Mouse (Mus musculus) heart, adult 18-20 months (tissue): Measurements from ENCODE around the gene St3gal3. TPM values are rescaled to one million over a fixed set of nuclear protein-coding genes. Genes with fewer than 3 reads are reported as not detected.
A peak's percentile ranks its signal among the peaks of the same experiment; 100 is the strongest.

ENCODE experiments used
- DNase-seq, 2 experiments: peaks; one replicate each; pipeline ENCODE4 v3.0.0; 2021 to 2022; ENCODE audit warnings: mixed read lengths in 1 of 2
- long read RNA-seq, 2 experiments: library from polyadenylated mRNA; stranded (forward); transcript quantifications; one replicate each; pipeline ENCODE4 v2.0.0; 2021
- total RNA-seq, 2 experiments: library from RNA; stranded (reverse); gene quantifications; 2 replicates each; pipeline ENCODE4 v1.2.3; 2021

The St3gal3 gene
- 10 to 100 TPM; 55.9 to 57.6 TPM for total RNA-seq
- long read RNA-seq, experiment 1, partial matches to known transcripts, result 3 of 23 reads
- long read RNA-seq, experiment 1, other reads (novel, unspliced or antisense), result 17 of 23 reads
- long read RNA-seq, experiment 2, partial matches to known transcripts, result 2 of 18 reads
- long read RNA-seq, experiment 2, other reads (novel, unspliced or antisense), result 14 of 18 reads

DNA sequence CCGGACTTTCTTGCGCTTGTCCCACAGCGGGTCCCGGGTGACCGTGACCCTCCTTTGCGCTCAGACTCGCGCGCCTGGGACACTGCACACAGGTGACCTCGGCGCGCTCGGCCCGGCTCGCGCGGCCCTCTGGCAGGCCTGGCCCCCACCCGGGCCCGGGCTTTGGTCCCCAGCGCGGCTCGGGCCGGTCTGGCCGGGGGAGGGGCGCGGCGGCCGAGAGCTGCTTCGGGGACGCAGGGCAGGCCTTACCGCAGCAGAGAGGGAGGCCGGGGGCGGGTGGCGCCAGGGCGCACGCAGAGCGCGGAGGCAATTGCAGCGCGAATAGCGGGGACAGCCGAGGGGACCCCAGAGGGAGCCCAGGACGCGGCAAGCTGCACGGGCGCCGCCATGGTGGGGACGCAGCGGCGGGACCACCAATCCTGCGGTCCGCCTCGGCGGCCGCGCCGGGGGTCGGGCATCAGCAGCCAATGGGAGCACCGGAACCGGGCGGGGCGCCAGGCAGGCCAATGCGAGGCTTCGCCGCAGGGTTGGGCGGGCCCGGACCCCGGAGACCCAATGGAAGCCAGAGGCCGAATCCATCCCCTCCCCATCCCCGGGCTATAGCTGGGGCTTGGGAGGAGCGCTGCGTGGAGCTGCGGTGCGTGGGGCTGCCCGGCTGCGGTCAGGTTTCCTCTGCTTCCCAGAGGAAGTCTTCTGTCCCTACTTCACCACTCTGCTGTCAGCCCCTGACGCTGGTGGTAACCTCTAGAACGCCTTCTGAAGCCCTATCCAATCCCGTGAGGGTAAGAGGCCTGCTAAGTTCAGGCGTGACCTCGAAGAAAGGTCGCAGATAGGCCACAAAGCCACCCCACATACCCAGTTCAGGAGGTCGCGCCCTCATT is at the start of gene St3gal3:
Gene St3gal3 (minus strand): TSS at position 430 of the 881 bp plus-strand sequence.
- peak; percentile 96 to 98 for DNase-seq

DNA sequence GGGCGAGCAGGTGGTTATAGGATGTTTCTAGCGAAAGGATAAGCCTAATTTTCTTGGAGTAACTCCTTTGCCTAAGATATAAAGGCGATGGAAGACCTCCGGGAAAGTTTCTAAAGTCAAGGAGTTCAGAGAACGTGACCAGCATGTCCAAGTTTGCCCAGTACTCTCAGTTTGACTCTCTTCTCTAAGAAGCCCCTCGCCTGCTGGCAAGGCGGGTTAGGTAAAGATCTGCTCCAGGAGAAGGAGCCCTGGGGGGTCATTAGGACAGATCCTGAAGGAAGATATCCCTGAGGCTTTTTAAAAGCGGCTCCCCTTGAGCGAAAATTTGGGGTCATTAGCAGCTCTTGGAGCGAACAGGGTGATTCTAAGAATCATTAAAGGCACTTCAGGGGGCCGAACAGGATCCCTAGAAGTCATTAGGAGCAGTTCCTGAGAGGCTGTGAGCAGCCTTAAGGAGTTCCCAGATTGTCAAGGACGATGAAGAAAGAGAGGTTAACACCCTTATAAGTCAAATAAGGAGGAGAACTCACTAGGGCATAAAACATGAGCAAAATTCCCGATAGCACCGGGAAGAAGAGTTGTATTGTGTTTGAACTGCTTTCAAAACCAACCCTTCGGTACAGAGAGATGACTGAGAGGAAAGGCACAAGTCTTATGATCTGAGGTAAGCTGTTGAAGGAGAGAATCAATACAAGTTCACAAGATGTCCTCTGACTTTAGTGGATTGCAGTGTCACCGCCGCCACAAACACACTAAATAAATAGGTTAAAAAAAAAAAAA is 45.8 kb upstream of the St3gal3 start:
- DNase-seq, result no peak

DNA sequence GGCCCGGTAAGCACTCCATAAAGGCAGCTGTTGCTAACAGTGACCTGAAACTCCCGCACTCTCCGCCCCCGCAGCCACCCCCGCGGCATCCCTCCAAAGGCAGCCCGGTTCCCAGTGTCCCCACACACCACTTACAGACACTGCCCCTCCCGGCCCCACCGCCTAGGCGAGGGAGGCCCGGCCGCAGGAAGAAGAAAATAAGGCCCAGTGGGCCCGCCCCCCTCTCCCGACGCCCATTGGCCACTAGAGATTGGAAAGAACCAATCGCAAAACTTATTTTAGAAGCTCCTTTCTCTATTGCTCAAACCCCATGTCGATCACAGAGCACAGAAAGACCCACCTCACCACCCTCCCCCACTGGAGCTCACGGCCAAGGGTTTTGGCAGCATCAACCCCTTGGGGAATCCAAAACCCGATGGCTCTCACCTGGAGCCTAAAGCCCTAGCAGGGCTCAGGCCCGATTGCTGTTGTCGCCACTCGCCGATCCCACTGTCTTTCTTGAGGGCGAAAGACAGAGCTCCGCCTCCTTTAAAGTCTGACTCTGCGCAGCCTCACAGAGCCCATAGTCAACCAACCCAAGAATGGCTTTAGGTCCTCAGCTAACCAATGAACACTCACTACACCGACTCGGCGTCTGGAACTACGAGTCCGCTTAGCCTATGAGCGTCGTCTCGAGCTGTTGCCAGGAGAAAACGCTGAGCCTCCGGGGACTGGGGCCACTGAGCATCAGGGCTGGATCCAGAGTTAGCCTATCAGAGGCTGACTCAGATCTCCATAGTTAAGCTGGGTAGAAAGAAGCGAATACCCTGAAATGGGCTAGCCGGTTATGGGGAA is 45.0 kb upstream of the St3gal3 start, which contains the start of gene Kdm4a:
Gene Kdm4a (minus strand): TSS at position 577 of the 834 bp plus-strand sequence.
- peak; percentile 95 to 97 for DNase-seq

DNA sequence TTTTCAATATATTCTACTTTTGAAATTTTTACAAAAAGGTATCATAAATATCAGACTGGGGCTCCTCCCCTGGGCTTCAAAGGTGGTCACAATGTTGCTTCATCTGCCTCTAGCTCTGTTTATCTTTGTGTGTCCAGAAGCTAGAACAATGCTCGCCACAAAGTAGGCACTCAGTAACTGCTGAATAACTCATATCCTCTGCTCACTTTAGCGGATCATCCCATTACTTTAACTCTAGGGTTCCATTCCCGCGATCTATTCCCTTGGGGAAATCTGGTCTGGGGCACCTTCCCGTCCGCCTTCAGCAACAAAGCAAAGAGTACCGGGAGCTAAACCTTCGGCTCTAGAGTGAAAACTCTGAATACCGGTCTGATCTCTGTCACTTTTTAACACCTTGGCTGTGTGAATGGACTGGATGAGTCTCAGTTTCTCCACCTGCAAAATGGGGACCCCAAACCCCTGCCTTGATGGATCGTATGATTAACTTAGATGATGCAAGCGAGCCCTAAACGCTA is 44.3 kb upstream of the St3gal3 start:
- no peak for DNase-seq

DNA sequence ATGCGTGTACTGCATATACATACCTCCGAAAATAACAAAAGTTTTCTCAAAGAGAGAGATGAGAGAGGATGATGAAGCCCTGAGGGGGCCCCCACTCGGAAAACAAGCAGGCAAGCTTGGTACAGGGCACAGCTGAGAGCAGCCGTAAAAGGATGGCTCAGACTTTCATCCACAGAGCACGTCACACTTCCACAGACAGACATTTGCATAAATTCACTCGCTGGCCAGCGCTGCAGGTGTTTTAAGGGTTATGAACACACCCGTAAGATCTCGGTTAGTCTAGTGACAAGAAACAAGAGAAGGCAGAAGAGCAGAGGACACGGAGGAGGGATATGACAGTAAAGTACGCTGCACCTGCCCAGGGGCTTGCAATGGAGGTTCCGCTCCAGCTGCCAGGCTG is 37.7 kb upstream of the St3gal3 start:
- DNase-seq, result no peak

DNA sequence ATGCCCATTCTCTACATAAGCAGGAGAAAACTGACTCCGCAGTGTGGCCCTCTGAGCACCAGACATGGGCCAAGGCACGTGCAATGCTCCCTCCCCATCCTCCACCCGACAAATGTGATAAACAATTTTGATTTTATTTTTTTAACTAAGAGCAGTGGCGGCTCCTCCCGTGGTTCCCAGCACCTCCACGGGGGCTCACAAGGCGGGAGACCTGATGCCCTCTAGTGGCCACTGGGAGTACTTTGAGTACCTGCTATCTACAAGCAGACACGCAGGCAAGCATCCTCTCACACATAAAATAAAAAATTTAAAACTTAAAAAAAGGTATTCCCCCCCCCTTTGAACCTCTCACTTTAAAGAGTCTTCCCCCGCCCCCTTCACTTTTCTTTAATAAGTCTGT is 36.3 kb upstream of the St3gal3 start:
- DNase-seq, result no peak

DNA sequence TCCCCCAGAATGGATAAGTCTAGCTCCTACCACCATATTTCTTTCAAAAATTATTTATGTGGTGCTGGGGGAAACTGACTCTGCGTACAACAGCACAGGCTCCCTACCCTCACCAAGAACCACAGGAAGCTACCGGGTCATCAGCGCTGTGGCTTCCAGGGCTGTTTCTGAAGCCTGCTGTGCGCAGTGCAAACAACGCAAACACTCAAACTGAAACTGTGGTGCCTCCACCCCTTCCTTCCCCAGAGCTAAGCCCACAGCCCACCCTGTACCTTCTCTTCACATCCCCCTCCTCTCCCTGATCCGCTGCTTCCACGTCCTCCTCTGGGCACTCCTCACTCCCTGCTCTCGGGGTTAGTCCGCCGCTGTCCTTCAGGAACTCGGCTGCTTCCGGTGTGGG is 27.4 kb upstream of the St3gal3 start:
- no peak for DNase-seq

DNA sequence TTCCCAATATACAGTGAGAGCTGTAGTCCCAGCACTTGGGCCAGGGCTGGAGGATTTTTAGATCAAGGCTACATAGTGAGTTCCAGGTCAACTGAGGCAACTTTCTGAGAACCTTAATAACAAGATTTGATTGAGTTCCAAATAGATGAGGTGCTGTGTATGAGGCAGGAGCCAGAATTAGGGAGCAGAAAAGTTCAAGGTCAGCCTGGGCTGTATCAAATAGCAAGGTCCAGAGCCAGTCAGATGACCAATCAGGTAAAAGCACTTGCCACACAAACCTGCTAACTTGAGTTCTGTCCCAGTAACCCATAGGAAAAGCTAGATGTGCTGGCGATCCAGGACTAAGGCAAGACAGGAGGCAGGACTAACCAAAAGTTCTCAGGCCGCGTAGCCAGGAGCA is 23.0 kb upstream of the St3gal3 start:
- DNase-seq, result no peak

DNA sequence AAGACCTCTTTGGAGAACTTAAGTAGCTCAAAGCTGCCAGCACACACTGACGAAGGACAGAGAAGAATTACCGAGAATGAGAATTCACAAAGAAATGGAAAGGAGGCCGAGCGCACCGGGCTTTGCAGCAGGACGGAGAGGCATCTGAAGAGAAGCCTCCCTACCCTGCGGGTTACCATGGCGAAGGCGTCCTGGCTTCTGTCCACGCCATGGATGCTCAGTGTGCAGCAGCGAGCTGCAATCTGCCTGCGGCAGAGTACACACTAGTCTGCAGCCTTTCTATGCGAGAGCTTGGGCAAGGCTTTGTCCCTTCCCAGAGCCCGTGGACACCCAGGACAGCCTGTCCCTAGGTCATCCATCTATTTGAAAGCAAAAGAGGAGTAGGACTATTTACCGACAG is 21.8 kb upstream of the St3gal3 start:
- no peak for DNase-seq

DNA sequence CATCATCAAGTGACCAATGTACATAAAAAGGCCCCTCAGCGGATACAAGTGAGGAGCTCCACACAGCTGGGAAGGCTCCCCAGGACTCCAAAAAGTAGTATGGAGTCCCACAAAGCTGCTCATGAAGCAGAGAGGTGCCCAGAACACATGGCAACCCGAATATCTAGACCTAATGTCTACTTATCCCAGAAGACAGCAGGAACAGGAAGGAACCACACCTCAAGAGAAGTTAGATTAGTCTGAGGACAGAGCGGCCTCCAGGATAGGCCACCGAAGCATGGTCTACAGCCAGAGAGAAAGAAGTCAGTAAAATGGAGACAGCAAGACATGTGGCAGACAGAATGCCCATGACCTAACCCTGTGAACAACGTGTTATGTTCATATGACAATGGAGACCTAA is 20.2 kb upstream of the St3gal3 start:
- no peak for DNase-seq

DNA sequence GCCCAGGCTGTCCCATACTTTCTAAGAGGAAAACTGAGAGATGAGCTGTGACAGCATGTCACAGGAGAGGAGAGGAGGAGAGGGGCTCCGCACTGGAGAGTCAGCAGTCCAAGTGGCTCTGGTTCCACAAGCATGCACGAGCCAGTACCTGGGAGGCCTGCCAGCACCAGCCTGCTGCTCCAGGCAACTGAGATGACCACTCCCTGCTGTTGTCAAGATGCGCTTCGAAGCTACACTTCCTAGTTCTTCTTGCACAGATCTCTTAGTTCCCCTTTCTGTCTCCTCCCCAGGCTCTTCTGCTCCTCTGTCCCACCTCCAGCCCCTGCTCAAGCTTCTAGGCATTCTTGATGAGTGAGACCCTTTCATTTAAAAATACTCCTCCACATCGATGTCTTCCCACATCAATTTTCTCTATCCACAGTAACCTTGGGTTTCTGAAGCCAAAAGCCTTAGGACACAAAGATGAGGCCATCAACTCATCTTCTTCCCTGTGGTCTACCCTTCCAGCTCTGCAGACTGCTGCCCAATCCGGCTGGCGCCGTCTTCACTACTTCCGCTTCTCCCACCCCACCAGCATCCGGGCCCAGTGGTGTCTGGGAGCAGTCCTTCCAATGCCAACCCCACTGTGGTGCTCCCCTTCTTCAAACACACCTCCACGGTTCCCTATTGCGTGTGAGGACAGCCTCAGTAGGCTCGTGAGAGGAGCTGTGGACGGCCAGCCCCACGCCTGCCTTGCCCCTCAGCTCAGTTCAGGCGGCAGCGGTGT is 17.5 kb upstream of the St3gal3 start:
- DNase-seq, result peak; percentile 59 to 84

DNA sequence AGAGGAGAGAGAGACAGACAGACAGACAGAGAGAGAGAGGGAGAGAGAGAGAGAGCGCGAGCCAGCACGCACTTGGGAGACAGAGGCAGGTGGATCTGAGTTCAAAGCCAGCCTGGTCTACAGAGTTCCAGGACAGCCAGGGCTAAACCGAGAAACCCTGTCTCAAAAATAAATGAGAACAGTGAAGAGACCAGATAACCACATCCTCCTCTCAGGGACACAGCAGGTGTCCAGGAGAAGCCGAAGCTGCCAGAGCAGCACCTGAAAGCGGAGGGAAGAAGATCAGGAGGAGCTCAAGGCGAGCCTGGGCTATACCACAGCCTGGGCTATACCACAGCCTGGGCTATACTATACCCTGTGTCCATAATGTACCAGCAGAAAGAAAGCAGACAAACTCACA is 16.1 kb upstream of the St3gal3 start:
- no peak for DNase-seq

DNA sequence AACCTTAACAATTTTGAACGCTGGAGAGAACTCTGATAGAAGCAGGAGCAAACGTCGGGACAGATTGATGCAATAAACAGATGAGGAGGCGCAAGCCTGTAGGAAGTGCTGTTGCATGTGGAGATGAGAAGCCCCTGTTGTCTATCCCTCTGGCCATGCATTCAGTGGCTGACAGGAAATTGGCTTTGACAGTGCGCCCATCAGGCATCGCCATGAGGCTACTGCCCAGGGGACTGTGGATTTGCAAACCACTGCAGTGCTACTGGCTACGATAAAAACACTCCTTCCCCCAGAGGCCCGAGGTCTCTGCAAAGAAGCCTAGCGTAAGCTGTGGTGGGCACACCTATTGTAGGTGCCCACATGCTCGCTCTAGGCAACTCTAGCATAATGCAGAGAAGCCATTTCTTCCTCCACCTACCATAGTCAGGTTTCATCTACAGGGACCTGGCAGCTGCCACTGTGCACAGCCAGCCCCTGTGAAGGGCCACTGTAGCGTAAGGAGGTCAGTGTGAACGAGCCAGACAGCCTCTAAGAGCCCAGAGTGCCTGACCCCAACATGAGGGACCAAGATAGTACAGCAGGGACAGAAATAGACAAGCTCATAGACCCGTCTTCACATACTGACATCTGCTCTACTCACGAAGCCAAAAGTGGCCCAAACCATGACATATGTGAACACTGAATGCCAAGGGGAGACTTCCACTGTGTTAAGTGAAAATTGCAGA is 15.4 kb upstream of the St3gal3 start:
- peak; percentile 45 to 70 for DNase-seq

DNA sequence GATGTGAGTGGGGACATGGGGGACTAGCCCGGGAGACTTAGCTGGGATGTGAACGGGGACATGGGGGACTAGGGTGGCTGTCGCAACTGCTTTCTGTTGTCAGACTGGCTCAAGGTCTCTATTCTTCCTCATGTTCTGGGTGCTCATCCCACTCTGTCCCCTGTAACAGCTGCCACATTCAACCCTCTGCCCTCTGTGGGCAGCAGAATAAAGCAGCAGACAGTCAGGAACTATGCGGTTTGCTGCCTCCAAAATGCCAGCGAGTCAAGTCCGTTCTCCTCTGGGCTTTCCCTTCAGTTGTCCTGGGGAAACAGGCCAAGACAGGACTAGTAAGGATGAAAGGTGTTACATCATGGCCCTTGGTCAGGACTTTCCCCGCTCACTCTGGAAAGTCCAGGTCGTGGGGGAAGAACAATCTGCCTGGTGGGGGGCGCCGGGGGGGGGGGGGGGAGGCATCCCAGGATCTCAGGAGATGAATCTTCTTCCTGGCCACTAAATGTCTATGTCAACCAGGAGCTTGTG is 14.4 kb upstream of the St3gal3 start:
- no peak for DNase-seq

DNA sequence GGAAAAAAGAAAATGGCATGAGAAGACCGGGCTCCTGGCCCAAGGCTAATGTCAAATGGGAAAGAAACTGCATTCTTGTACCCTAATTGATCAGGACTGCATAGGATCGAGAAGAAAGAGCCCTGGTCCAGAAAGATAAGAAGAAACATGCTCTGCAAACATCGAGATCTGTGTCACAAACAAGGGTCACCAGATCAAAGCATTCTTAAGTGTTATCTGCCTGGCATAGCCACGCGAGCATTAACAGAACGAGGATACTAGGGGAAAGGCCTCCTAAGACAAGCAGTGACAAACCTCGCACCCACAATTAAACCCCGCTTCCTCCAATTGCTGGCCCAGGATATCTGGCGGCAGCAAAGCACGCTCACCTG is 13.6 kb upstream of the St3gal3 start:
- DNase-seq, result no peak

DNA sequence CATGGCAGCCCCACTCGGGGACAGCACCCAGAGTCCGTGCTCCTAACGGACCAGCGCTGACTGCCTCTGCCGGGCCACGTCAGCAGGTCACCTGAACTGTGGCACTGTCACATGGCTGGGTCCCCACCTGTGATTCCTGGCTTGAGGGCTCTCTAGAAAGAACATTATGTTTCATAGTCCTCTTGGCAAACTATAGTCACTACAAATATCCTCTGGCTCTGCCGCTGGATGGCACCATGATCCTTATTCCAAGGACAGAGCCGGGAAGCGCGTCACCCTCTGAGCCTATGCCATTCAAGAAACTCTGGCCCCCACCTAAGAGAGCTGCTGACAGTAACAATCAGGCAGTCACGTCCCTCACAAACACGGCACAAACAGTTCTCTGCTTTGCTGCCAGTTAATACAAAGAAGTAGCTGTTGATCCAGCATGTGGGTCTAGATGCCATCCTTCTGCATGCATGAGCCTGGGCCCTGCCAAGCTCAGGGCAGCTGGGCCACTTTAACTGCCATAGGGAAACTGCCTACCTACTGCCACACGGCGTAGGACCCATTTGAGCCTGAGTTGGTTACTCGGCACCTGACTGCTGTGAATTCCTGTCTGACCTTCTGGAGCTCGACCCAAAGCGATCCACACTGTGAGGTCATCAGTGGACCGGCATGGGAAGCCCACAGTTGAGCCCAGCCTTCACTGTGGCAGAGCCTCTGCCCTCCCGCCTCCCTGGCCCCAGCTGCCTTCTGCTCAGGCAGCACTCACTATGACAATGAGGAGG is 13.0 kb upstream of the St3gal3 start:
- DNase-seq, result peak; percentile 77 to 86

DNA sequence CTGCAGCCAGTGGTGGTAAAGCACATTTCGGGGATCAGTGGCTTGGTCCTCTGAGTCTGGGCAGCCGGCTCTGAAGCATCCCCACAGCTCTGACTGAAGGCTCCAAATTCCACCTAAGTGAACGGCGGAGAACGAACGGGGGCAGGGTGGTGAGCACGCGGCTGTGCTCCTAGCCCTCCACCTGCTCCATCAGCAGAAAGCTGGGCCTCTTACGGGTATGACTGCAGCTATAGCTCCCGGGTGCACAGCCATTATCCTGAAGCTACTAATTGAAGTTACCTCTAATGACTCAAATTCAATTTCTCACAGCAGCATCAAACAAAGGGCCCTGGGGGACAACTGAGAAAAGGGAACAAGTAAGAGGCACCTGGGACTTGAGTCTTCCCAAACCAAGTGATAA is 12.4 kb upstream of the St3gal3 start:
- DNase-seq, result no peak

DNA sequence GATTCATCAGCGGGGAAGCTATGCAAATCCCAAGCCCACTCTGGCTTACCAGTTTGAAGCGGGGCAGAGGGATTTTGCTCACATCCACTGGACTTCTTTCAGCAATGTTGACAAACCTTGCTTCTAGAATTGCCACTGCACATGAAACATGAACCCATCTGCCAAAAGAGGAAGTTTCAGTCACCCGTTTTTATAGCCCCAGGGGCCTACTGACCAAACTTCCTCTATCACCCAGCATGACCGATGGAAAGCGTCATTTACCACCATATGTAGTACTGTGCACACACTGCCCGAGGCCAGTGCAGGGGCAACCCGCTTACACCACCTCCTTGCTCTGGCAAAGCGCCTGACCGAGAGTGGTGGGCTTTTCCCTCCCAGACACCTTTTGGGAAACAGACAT is 9.6 kb upstream of the St3gal3 start:
- DNase-seq, result peak; percentile 27 to 52

DNA sequence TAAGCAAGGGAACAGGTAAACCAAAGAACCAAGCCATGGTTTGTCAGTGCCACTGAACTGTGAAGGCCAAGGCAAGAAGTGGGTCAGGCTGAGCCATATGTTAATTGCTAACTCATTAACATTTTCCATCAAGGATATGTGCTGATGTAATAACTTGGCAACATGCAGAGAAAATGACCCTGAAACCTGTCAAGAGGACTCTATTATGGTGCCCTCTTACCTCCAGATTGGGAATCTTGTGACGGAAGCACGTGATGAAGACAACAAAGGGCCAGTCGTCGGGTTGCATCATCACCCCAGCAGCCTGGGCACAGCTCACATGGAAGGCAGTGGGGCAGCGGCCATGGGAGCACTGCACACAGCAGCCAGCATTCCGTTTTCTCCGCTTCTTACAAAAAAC is 9.0 kb upstream of the St3gal3 start:
- DNase-seq, result no peak
